Mouse (Mus musculus): Measurements from ENCODE around the gene Ogfod2.
A peak's percentile ranks its signal among the peaks of the same experiment; 100 is the strongest.

The Ogfod2 gene

DNA sequence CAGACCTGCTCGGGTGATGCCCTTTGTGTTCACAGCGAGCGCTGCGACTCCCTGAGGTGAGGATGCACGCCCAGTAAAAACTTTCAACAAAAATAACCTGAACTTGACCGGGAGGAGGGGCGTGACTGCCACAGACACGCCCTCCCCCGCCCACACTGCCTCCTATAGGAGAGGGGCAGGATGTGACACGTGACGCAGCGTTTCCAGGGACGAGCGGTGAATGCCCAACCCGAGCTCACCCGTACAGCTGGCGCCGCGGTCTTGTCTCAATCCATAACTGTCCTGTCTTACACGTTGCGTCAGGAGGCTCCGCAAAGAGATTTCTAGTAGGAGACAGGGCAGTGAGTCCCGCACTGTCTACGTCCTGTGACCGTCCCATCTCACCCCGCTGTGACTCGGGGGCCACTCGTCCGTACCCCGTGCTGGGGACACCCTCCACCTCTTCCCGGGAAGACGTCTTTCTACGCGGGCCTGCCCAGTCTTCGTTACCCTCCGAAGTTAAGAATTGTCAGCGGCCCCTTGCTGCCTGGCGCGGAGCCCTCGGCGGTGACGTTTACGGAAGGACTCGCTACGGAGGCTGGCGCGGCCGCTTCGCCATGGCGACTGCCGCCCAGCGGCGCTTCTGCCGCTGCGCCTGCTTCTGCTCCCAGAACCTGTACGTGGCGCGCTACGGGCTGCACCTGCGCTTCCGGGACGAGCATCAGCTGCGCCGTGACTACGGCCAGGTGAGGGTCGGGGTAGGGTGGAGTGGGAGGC, at the start of gene Ogfod2:
Gene Ogfod2 (plus strand): TSS at position 556 of the 756 bp plus-strand sequence.
- DNase-seq, result peak; percentile 98

DNA sequence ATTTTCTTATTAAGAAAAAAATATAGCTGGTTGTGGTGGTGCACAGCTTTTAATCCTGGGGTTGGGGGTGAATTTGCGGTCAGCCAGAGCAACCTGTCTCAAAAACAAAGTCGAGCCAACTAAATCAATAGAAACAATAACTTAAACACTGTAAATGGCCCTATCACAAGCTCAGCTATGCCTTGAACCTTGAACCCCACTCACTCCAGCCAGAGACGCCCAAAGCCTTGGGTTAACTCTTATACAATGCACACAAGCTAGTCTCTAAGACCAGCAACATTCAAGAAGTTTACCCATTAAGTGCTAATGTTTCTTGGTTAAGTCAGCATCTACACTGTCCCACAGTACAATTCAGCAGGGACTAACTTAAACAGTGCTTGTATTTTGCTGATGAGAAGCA, 42.4 kb upstream of the Ogfod2 start:
- DNase-seq, result no peak

DNA sequence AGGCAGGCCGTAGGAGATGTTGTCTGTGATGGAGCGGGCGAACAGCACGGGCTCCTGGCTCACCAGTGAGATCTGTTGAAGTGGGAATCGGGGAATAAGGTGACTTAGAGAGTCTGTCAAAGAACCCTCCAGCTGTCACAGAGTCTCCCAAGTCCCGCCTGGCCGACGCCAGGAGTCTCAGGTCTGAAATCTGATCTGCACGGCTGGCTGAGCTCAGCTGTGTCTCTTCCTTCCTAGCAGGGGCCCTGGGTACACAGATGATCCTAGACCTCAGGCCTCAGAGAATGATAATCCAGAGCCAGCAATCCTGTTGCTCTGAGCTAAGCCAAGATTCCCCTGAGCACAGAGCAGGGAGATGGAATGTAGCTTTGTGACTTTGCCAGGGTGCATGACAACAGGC, 38.4 kb upstream of the Ogfod2 start:
- DNase-seq, result no peak

DNA sequence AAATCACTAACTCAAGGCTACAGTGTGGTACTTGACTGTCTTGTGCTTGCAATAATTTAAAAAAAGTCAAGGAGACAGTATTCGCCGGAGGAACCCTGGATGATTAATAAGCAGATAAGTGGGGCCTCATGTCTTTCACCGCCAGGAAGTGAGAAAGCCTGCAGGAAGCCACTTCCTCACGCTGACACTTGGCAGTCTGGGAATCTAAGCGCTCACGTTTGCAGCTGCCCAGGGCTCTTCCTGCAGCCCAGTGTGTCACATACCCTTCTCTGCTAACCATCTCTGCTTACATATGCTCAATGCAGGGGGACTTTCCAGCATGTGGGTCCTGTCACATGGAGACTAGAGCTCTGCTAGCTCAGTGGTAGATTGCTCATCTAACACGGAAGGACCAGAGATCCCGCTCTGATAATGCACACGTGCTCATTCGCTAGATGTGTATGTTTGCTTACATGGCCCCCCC, 37.2 kb upstream of the Ogfod2 start:
- DNase-seq, result peak; percentile 38

DNA sequence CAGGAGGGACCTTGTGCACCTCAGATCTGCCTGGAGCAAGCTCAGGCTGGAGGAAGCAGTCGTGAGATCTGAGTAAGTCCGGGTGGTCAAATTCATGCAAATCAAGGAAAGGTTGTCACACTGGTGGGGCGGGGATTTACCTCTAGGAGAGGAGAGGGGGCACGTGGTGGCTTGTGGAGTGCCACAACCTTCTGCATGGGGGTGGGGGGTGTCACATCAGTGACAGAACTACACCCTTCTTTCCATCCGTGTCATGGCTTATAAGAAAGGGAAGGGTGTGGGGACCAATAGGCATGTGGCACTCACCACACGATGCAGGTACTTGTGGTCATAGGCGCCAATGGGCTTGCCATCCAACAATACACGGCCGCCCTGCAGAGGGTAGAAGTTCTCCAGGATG, 36.4 kb upstream of the Ogfod2 start:
- DNase-seq, result no peak

DNA sequence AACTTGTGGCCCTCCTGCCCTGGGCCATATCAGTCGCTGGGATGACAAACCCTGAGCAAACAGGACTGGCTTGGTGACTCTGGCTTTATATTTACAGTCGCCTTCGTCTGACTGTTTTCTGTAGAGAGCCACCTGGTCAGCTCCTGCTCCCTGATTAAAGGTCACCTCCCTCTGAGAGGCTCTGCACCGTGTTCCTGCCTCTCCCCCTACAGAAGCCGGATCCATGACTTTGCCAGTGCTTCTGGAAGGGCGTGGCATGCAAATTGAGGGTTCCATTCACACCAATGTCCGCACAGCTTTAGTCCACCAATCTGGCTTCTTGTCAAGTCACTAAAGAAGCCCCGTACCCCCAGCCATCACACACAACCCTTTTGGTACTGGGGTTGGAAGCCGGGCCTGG, 35.5 kb upstream of the Ogfod2 start:
- DNase-seq, result peak; percentile 30

- no peak for DNase-seq
These were observed 34.9 kb upstream of the Ogfod2 start for GRCm38 (mm10) chr5:124077241-124077640.

DNA sequence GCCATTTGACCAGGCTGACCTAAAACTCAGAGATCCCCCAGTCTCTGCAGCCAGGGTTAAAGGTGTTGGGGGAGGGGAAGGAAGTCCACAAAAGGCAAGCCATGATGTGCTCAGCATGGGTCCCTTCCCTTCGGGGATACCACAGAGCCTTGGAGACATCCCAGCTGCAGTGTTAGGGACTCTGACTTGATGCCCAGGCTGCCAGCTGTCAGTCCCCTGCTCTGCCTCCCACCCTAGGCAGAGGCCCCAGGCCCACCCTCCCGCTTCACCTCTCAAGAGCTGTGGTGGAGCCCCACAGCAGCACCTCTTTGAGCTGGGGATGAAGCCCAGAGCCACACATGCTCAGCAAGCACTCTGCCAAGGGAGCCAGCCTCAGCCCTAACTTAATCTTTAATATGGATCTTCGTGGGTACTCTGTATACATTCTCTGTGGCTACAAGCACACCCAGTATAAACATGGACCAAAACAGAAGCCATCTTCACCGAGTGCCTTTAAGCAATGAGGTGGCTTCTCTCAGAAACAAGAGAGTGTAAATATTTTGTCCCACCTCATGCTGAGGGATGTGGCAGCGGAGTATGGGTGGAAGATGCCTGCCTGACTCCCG, 34.1 kb upstream of the Ogfod2 start:
- DNase-seq, result no peak

DNA sequence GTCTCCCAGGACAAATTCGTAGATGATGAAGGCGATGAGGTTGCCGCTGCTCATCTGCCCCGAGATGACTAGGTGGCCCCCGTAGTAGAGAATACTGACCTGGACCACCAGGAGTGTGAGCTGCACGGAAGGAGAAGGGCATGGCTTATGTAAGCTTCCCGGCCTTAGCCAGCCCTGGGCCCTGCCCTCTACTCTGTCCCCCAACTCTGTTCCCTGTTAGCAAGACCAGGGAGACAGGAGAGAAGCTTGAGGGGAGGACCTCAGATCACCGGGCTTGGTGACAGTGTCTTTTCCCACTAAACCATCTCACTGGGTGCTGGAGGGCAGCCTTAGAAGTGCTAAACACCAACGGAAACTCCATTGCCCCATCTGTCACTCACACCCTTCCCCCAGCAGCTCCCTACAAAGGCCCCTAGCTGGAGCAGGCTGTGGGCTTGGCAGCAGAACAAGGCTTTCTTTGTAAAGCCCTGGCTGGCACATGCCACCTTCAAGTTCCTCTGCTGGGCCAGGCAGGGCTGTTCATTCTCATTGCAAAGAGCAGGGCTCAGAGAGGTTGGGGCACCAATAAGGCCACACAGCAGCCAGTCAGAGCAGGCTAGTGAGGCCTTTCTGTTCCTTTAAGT, 33.2 kb upstream of the Ogfod2 start:
- no peak for DNase-seq

DNA sequence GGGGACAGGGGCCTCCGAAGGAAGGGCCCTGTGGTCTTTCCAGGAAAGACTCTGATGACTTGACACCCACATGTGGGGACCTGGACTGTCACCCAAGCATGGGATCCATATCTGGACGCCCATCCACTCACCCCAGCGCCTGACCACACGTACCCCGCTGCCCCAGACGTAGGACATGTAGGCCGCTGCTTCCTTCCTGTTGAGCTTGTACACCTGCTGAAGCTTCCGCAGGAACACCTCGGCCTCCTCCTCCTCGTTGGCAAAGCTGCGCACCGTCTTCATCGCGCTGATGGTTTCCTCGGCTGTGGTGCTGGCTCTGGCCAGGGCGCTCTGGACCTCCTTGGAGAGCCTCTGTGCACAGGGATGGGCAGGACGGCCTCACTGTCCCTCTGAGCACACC, 32.2 kb upstream of the Ogfod2 start:
- no peak for DNase-seq

DNA sequence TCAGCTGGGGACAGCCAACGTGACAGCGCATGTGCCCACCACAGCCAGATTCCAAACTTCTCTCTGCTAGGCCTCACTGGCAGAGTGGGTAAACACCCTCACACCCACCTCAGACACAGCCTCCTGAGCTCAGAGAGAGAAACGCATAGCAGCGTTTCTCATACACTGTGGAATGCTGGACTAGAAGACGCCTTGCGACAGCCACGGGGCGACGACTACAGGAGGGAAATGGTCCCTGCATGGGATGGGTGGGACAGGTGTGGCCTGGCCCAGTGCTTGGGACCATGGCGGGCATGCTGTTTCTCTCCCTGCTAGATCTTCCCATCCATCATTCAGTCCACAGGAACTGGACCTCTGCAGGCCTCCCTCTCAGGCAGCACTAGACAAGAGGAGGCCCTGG, 29.6 kb upstream of the Ogfod2 start:
- DNase-seq, result no peak

DNA sequence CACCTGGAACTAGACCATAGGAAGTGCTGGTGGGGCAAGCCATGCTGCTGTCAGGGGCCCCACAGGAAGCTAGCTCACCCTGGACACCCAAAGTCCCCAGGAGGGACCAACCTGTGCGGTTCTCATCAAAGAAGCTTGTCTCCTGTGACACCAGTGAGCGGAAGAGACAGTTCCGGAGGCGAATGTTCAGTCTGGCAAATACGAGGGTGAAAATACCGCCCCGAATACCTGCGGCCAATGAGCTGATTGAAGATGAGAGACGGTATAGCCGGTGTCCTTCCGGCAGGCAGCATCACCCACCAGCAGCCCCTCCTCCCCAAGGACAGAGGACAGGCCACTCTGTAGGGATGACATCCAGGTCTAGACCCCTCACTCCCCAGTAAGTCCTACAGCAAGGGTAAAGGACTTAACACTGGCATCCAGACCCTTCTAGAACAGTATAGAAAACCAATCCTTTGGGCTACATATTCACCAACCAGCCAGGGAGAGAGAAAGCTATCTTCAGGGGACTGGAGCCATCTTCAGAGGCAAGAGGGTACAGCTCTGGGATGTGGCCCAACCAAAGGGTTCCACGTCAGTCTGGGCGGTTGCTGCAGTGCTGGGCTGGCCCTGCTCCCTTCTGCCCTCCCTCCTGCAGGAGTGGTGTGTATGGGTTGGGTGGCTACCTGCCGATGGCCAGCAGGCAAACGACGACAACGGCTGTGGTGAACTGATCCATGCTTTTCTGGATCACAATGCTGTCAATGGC, 29.0 kb upstream of the Ogfod2 start:
- no peak for DNase-seq

DNA sequence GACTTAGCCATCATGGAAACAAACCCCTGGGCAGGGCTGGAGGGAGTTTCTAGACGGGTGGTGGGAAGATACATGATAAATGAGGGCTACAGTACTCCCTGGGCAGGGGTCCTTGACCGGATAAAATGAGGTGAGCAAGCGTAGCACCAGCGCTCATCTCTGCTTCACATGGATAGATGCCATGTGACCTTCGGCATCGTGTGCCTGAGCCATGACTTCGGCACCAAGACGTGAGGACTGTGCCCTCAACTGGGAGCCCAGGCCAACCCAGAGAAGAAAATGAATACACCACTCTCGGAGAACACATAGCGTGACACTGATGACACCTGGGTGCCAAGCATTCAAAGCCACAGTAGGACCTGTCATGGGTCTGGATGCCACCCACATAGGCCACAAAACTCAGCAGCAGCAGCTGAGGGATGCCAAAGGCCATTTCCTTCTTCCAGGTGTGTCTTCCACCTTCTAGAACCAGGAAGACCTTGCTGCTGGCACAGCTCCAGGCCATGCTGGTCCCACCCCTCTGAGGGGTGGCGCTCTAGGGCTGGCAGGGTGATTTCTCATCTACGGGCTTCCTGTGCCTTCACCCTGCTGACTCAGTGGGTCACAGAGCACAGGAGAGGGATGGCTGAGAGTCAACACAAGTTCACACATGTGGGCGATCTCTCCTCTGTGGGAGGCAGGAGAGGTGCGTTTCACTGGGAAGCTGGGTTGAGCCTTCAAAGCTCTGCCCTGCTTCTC, 28.1 kb upstream of the Ogfod2 start:
- DNase-seq, result no peak

GRCm38 (mm10) chr5:124084588-124085173, 27.4 kb upstream of the Ogfod2 start:
- peak; percentile 87 for DNase-seq

- DNase-seq, result no peak
These were observed 26.6 kb upstream of the Ogfod2 start for GRCm38 (mm10) chr5:124085513-124085912.

- DNase-seq, result peak; percentile 2
These were observed 25.2 kb upstream of the Ogfod2 start for GRCm38 (mm10) chr5:124086876-124087275.

DNA sequence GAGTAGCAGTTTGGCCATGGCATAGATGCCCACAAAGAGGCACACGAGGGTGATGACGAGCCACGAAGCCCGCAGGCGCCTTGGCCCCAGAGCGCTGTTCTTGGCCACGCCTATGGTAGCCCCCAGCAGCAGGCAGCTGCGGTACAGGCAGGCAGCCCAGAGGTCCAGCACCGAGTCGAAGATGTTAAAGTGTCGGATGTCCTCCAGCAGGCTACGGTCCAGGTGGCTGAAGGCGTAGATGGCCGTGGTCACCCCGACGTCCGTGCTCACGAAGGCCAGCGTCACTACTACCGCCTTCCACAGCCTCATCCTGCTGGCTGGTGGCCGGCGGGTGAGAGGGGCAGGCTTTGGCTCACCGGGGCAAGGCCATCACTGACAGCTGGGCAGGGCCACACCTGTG, 22.2 kb upstream of the Ogfod2 start:
- peak; percentile 3 for DNase-seq

- DNase-seq, result peak; percentile 83
These were observed 20.1 kb upstream of the Ogfod2 start for GRCm38 (mm10) chr5:124091951-124092406.

GRCm38 (mm10) chr5:124093120-124093794, 18.8 kb upstream of the Ogfod2 start:
- DNase-seq, result peak; percentile 8

DNA sequence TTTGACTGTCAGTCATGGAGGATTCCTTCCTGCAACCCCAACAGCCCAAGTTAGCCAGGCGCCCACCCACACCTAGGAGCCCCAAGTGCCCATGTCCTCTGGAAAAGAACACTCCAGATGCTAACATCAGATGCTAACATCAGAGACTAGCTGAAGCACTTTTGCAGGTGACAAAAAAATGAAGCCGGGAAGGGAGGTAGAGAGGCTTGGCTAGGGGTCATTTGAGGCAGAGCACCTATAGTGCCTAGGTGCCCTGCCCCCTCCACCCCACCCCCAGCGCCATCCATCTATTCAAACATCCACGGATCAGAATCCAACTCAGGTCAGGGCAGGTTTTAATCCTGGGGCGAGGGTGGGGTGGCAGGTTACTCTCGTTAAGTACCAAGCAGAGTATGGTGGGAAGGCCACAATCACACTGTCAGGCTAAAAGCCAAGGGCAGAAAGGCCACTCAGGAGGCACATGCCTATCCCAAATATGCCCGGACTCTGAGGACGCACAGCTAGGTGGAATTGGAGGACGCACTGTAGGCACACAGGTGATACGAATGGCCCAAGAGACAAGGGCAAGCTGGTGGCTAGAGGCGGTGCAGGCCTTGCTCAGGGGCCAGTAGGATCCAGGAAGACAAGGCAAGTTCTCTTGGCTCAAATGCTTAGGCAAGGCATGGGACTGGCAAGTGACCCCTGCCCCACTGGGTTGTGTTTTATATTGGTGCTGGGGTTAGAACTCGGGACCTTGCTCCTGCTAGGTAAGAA, 18.1 kb upstream of the Ogfod2 start:
- DNase-seq, result no peak

Data from liver (tissue).